In the genomic region with DNA sequence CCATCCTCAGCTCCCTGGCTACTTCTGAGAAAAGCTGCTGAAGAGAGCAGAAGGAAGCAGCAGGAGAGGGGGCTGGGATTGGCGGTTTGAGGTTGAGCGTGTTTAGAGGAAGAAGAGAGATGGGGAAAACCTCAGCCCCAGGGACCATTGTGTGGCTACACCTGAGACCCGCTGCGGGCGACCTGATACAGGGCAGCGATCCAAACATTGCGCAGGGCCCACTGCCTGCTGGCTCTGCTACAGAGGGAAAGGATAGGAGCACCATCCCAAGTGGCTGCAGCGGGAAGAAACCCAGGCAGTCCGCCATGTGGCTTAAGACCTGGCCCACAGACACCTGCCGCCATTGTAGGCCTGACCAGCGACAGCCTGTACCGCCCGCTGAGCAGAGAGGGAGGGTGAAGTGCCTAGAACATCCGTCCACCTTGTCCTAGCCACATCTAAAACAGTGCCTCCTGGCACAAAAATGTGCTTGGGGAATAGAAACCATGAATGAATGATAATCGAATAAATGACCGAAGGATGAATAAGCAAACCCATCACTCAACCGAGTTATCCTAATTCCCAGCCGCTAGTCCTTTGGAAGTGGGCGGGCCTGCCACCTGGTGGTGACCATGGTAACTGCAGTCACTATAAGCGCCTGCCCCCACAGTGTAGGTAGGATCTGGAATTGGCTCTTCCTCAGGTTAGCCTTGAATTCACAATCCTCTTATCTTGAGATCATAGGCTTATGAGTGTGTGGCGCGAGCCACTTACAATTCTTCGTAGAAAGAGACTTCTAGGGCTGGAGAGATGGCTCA, we compare ENCODE assay signal across 8 mouse cellular contexts. TPM values are rescaled to one million over a fixed set of nuclear protein-coding genes. Genes with fewer than 3 reads are reported as not detected.
DNase-seq lines count a peak whose midpoint lies in the region; ATAC-seq and TF ChIP-seq lines count a peak whose summit lies in the region.

No protein-coding gene starts in this region.

- H3K4me3 ChIP-seq in embryonic facial prominence, embryonic 14.5 days (ENCODE audit: low read depth, low read length): no peak overlapping the region
- no peak overlapping the region for H3K4me3 ChIP-seq in limb, embryonic 13.5 days
- no peak overlapping the region for H3K4me3 ChIP-seq in neural tube, embryonic 11.5 days (ENCODE audit: low read depth, low read length)
- H3K4me3 ChIP-seq in testis, adult 2 months (ENCODE audit: control insufficient read depth, low read depth, low read length): peak overlapping the region; percentile 36

- peaks cover 6% of the 10 kb centered on the region for H3K4me1 ChIP-seq in embryonic facial prominence, embryonic 14.5 days (ENCODE audit: control insufficient read depth, insufficient read depth, low read length)
- peaks cover 14% of the 10 kb centered on the region for H3K4me1 ChIP-seq in limb, embryonic 13.5 days
- H3K4me1 ChIP-seq in neural tube, embryonic 11.5 days (ENCODE audit: control insufficient read depth, insufficient read depth, low read length): no peaks in the 10 kb centered on the region
- peaks cover 5% of the 10 kb centered on the region for H3K4me1 ChIP-seq in testis, adult 2 months (ENCODE audit: control insufficient read depth, insufficient read depth, low read length)

- 36% methylated on average over 23 of the region's 23 CpGs for WGBS in embryonic facial prominence, embryonic 14.5 days
- 32% methylated on average over 23 of the region's 23 CpGs for WGBS in limb, embryonic 13.5 days
- 37% methylated on average over 23 of the region's 23 CpGs for WGBS in neural tube, embryonic 11.5 days

- DNase-seq in CD8-positive naive resting alpha-beta T cell, adult 2 months (ENCODE audit: low read depth in 2 of 2, low spot score in 2 of 2): peak; percentile 56 to 62
- peak; percentile 87 for DNase-seq in adrenal gland, postnatal 25 days
- peak; percentile 71 for DNase-seq in embryonic facial prominence, embryonic 14.5 days (ENCODE audit: low spot score)
- DNase-seq in heart, adult 9 months (ENCODE audit: low spot score in 2 of 2): peak; percentile 44 to 68
- peak; percentile 85 for DNase-seq in kidney, adult 9 months
- DNase-seq in neural tube, embryonic 11.5 days (ENCODE audit: low spot score): peak; percentile 82

- H3K27me3 ChIP-seq in embryonic facial prominence, embryonic 14.5 days (replicated peaks; ENCODE audit: control insufficient read depth, insufficient read depth, low read length): no peaks in the 10 kb centered on the region; the same call in 1 of the 2 replicates
- peaks cover 31% of the 10 kb centered on the region for H3K27me3 ChIP-seq in limb, embryonic 13.5 days
- H3K27me3 ChIP-seq in neural tube, embryonic 11.5 days (ENCODE audit: control insufficient read depth, insufficient read depth, low read length): no peaks in the 10 kb centered on the region
- H3K27me3 ChIP-seq in testis, adult 2 months (ENCODE audit: control insufficient read depth, insufficient read depth, low read length): no peaks in the 10 kb centered on the region

- peak; percentile 75 for ATAC-seq in embryonic facial prominence, embryonic 14.5 days (ENCODE audit: low read depth)
- peak; percentile 43; the same call in 1 of the 2 replicates for ATAC-seq in limb, embryonic 13.5 days (ENCODE audit: low FRiP score, low read depth)
- no peak for ATAC-seq in neural tube, embryonic 11.5 days (ENCODE audit: insufficient read depth, low FRiP score, low TSS enrichment)

- no peak overlapping the region for H3K27ac ChIP-seq in embryonic facial prominence, embryonic 14.5 days (replicated peaks; ENCODE audit: low read depth, low read length)
- H3K27ac ChIP-seq in limb, embryonic 13.5 days: no peak overlapping the region
- no peak overlapping the region for H3K27ac ChIP-seq in neural tube, embryonic 11.5 days (ENCODE audit: low read depth, low read length)
- no peak overlapping the region for H3K27ac ChIP-seq in testis, adult 2 months (ENCODE audit: control insufficient read depth, insufficient read depth, low read depth, low read length)

- peak overlapping the region; percentile 6 for H3K4me2 ChIP-seq in embryonic facial prominence, embryonic 14.5 days (ENCODE audit: low read depth, low read length)
- H3K4me2 ChIP-seq in limb, embryonic 13.5 days (replicated peaks): peak overlapping the region; percentile 23; the same call in 1 of the 2 replicates
- H3K4me2 ChIP-seq in neural tube, embryonic 11.5 days (ENCODE audit: low read depth): no peak overlapping the region

- TF ChIP-seq POLR2A in testis, adult 2 months (IDR thresholded peaks at IDR 0.05; ENCODE audit: control insufficient read depth, low read depth, low read length): no peak

- H3K9me3 ChIP-seq in embryonic facial prominence, embryonic 14.5 days (ENCODE audit: control insufficient read depth, low read length): no peaks in the 10 kb centered on the region
- H3K9me3 ChIP-seq in limb, embryonic 13.5 days: no peaks in the 10 kb centered on the region
- H3K9me3 ChIP-seq in neural tube, embryonic 11.5 days (ENCODE audit: control insufficient read depth, low read length): no peaks in the 10 kb centered on the region

- H3K36me3 ChIP-seq in embryonic facial prominence, embryonic 14.5 days (ENCODE audit: control insufficient read depth, insufficient read depth, low read length): no peaks in the 10 kb centered on the region
- no peaks in the 10 kb centered on the region for H3K36me3 ChIP-seq in limb, embryonic 13.5 days
- no peaks in the 10 kb centered on the region for H3K36me3 ChIP-seq in neural tube, embryonic 11.5 days (ENCODE audit: control insufficient read depth, insufficient read depth, low read length)
- no peaks in the 10 kb centered on the region for H3K36me3 ChIP-seq in testis, adult 2 months (ENCODE audit: control insufficient read depth, insufficient read depth, low read length)

- peak; percentile 97; the same call in 1 of the 2 replicates for TF ChIP-seq CTCF in testis, adult 2 months (IDR thresholded peaks at IDR 0.05; ENCODE audit: control insufficient read depth, insufficient read depth, insufficient replicate concordance, low read depth, low read length)

- no peak overlapping the region for H3K9ac ChIP-seq in embryonic facial prominence, embryonic 14.5 days (ENCODE audit: low read depth, low read length)
- H3K9ac ChIP-seq in limb, embryonic 13.5 days: no peak overlapping the region
- no peak overlapping the region for H3K9ac ChIP-seq in neural tube, embryonic 11.5 days (ENCODE audit: low read length)

RNA-seq across cellular contexts. Expression of a gene that starts 13.3 kb away (rescaled TPM):
- total RNA-seq in adrenal gland, postnatal 25 days (2021): not detected in 2 replicates
- 16.1 and 20.2 TPM in 2 replicates for polyA plus RNA-seq in embryonic facial prominence, embryonic 14.5 days (2014; fragmentation: Nextera tagmentation; extraction: Ambion mirVana)
- 10.2 and 14.2 TPM in 2 replicates for polyA plus RNA-seq in limb, embryonic 13.5 days (2015; fragmentation: Nextera tagmentation; extraction: Ambion mirVana)
- 1.8 and 2.2 TPM in 2 replicates for polyA plus RNA-seq in neural tube, embryonic 11.5 days (2014; fragmentation: Nextera tagmentation; extraction: Ambion mirVana)
- polyA plus RNA-seq in testis, adult 2 months (2012; rRNA removed): 0.04 TPM in 2 replicates

RNA-seq across cellular contexts. Expression of a gene that starts 30.0 kb away (rescaled TPM):
- total RNA-seq in adrenal gland, postnatal 25 days (2021): 36.8 and 40.7 TPM in 2 replicates
- polyA plus RNA-seq in embryonic facial prominence, embryonic 14.5 days (2014; fragmentation: Nextera tagmentation; extraction: Ambion mirVana): 8.3 and 9.4 TPM in 2 replicates
- polyA plus RNA-seq in limb, embryonic 13.5 days (2015; fragmentation: Nextera tagmentation; extraction: Ambion mirVana): 6.4 and 8.9 TPM in 2 replicates
- 4.9 and 5.2 TPM in 2 replicates for polyA plus RNA-seq in neural tube, embryonic 11.5 days (2014; fragmentation: Nextera tagmentation; extraction: Ambion mirVana)
- polyA plus RNA-seq in testis, adult 2 months (2012; rRNA removed): 1.5 and 2.2 TPM in 2 replicates

RNA-seq across cellular contexts. Expression of a gene that starts 39.4 kb away (rescaled TPM):
- total RNA-seq in adrenal gland, postnatal 25 days (2021): not detected in 2 replicates
- polyA plus RNA-seq in embryonic facial prominence, embryonic 14.5 days (2014; fragmentation: Nextera tagmentation; extraction: Ambion mirVana): 3.1 and 3.2 TPM in 2 replicates
- 2.2 and 2.7 TPM in 2 replicates for polyA plus RNA-seq in limb, embryonic 13.5 days (2015; fragmentation: Nextera tagmentation; extraction: Ambion mirVana)
- 0.11 TPM in 1 of 2 replicates, not detected in the other for polyA plus RNA-seq in neural tube, embryonic 11.5 days (2014; fragmentation: Nextera tagmentation; extraction: Ambion mirVana)
- 1.4 and 2.1 TPM in 2 replicates for polyA plus RNA-seq in testis, adult 2 months (2012; rRNA removed)
